Mouse (Mus musculus): Measurements from ENCODE around the gene Gm20662.

Gene Gm20662

DNA sequence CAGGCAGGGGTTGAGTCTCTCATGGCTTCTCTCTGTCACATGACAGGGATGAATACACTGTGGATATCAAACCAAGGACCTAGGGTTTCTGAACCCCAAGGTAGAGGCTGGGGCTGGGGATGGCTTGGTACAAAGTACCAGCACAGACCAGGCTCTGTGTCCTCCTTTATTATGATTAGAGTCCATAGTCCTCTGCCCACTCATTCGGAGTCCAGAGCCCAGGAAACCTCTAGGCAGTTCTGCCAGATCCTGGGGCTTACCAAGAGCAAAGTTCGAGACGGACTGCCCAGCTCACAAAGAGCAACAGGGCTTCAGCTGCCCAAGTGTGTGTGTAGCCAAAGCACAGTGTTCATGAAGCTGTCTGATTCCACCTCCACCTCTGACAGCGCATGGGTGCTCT is 89.1 kb downstream of the Gm20662 start:
- DNase-seq (ENCODE audit: low spot score in 2 of 2), result no peak

DNA sequence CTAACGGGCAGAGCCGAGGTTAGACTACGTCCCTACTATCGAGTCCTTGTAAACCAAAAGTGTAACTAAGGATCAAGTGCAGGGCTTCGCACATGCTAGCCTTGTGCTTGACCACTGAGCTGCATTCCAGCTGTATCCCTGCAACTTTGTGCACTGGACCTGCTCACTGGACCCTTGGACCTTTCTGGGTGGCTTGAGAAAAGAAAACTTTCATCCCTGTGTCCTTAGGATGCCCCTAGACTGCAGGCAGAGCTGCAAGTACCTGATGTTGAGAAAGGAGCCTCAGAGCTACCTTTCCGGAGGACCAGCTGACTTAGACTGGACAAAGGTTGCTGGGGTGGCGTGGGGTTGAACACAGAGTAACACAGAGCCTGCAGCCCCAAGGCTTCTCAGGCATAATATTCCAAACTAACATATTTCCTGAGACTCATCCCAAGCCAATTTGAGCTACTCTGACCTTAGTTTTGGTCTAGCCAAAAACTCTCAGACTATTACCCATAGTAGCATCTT is 94.5 kb downstream of the Gm20662 start:
- no peak for DNase-seq (ENCODE audit: low spot score in 2 of 2)

DNA sequence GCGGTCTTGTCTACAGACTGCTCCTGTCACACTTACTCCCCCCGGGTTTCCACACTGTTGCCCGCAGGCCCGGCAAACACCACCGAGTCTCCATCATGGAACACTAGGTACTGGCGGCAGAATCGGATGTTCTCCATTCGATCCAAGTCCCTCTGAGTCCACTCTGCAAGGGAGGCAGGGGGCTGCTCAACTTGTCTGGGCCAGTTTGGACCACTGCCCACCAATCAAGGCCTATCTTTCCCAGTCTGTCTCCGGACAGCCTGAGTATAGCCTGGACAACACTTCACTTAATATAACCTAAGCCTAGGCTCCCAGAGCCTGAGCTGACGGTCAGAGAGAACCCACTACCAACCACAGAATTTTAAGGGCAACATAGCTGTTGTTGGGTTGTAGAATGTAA is 97.4 kb downstream of the Gm20662 start:
- no peak for DNase-seq (ENCODE audit: low spot score in 2 of 2)

DNA sequence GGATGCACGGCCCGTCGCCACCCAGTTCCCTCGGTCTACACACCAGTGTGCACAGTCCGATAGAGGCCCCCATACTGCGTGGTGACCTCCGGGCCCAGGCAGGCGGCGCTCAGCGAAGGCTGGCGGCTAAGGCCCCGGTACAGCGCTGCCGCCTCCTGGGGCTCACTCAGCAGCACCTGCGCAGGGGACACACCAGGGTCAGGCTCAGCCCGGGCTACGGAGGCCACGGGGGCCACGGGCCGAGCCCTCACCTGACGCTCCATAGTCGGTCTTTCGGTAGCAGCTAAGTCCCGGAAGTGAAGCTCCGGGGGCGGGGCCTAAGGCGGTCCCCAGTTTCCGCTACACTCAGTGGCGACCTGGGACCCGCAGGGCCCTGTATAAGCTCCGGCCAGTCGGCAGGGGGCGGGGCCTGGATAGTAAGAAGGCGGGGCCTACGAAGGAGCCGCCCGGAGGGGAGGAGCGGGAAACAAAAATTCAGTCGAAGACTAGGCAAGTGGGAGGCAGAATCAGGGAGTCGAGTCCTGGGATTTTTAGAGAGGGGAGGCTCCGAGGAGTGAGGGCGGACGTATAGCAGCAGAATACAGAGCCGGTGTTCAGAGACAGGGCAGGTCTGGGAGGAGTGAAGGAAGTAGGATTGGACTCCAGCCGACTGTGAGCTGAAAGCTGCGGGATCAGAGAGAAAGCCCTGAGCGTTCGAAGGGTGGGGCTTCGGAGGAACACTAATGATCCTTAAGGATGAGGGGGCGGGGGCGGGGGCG is 98.2 kb downstream of the Gm20662 start, which contains the start of gene Apeh:
Apeh (minus strand) TSS at position 423 of the 758 bp plus-strand sequence.
- DNase-seq (ENCODE audit: low spot score in 2 of 2), result peak; percentile 82 to 83
